Comparison of ENCODE assay signal across 7 mouse cellular contexts in genomic region chr9:31912553-31912920, GRCm38 (mm10). TPM values are rescaled to one million over a fixed set of nuclear protein-coding genes. Genes with fewer than 3 reads are reported as not detected.
A peak's percentile ranks its signal among the peaks of the same experiment; 100 is the strongest.
DNase-seq lines count a peak whose midpoint lies in the region; ATAC-seq and TF ChIP-seq lines count a peak whose summit lies in the region.

No protein-coding gene starts in this region.

- H3K27ac ChIP-seq in lung, embryonic 14.5 days (ENCODE audit: low read depth), result no peak overlapping the region
- H3K27ac ChIP-seq in forebrain, embryonic 13.5 days, result no peak overlapping the region
- H3K27ac ChIP-seq in limb, embryonic 10.5 days, result peak overlapping the region; percentile 56; the same call in 1 of the 2 replicates
- peak overlapping the region; percentile 86 for H3K27ac ChIP-seq in small intestine, adult 2 months (ENCODE audit: insufficient read depth, low read depth, low read length)

- TF ChIP-seq POLR2A in small intestine, adult 2 months (IDR thresholded peaks at IDR 0.05; ENCODE audit: low read depth, low read length), result no peak

- 0 out of 2 replicates have a peak, but pooled peaks cover 7% of the 10 kb centered on the region for H3K4me1 ChIP-seq in lung, embryonic 14.5 days (ENCODE audit: insufficient read depth)
- H3K4me1 ChIP-seq in forebrain, embryonic 13.5 days, result peaks cover 25% of the 10 kb centered on the region
- peaks cover 52% of the 10 kb centered on the region for H3K4me1 ChIP-seq in limb, embryonic 10.5 days
- H3K4me1 ChIP-seq in small intestine, adult 2 months (ENCODE audit: control insufficient read depth, insufficient read depth, insufficient read length, low read length), result peaks cover 3% of the 10 kb centered on the region; the same call in 1 of the 2 replicates

- H3K9ac ChIP-seq in lung, embryonic 14.5 days, result no peak overlapping the region
- no peak overlapping the region for H3K9ac ChIP-seq in forebrain, embryonic 13.5 days

- H3K27me3 ChIP-seq in lung, embryonic 14.5 days (ENCODE audit: insufficient read depth, low read length), result peaks cover 74% of the 10 kb centered on the region
- H3K27me3 ChIP-seq in forebrain, embryonic 13.5 days, result peaks cover 94% of the 10 kb centered on the region
- H3K27me3 ChIP-seq in limb, embryonic 10.5 days (ENCODE audit: low read depth, poor library complexity, severe bottlenecking), result peaks cover 86% of the 10 kb centered on the region
- peaks cover 15% of the 10 kb centered on the region for H3K27me3 ChIP-seq in small intestine, adult 2 months (ENCODE audit: control insufficient read depth, insufficient read depth, low read length)

- H3K9me3 ChIP-seq in lung, embryonic 14.5 days (ENCODE audit: low read depth, low read length), result no peaks in the 10 kb centered on the region
- no peaks in the 10 kb centered on the region for H3K9me3 ChIP-seq in forebrain, embryonic 13.5 days (replicated peaks)
- H3K9me3 ChIP-seq in limb, embryonic 10.5 days (replicated peaks), result no peaks in the 10 kb centered on the region

- peak overlapping the region; percentile 96 for H3K4me2 ChIP-seq in lung, embryonic 14.5 days
- peak overlapping the region; percentile 97 for H3K4me2 ChIP-seq in forebrain, embryonic 13.5 days

- TF ChIP-seq CTCF in lung, embryonic 14.5 days (IDR thresholded peaks at IDR 0.05; ENCODE audit: low read depth), result no peak
- no peak for TF ChIP-seq CTCF in small intestine, adult 2 months (IDR thresholded peaks at IDR 0.05; ENCODE audit: extremely low read depth, insufficient read length, insufficient replicate concordance, low read depth, low read length)

- no peaks in the 10 kb centered on the region for H3K36me3 ChIP-seq in lung, embryonic 14.5 days (ENCODE audit: insufficient read depth)
- no peaks in the 10 kb centered on the region for H3K36me3 ChIP-seq in forebrain, embryonic 13.5 days (ENCODE audit: poor library complexity, severe bottlenecking)
- H3K36me3 ChIP-seq in limb, embryonic 10.5 days, result no peaks in the 10 kb centered on the region
- H3K36me3 ChIP-seq in small intestine, adult 2 months (ENCODE audit: control insufficient read depth, insufficient read depth, low read length), result no peaks in the 10 kb centered on the region

- 5% methylated on average over 16 of the region's 16 CpGs for WGBS in lung, embryonic 14.5 days
- 3% methylated on average over 16 of the region's 16 CpGs for WGBS in forebrain, embryonic 13.5 days
- WGBS in limb, embryonic 10.5 days, result under 1% methylated on average over 16 of the region's 16 CpGs
- 19% methylated on average over 16 of the region's 16 CpGs for WGBS in small intestine, adult 2 months

- no peak for DNase-seq in lung, embryonic 14.5 days
- DNase-seq in lung, postnatal 10 days, result no peak
- no peak for DNase-seq in limb, embryonic 10.5 days (ENCODE audit: low spot score)
- no peak for DNase-seq in gastrocnemius, adult 18-20 months (ENCODE audit: low spot score)
- no peak for DNase-seq in layer of hippocampus, adult 9-11 months

- H3K4me3 ChIP-seq in lung, embryonic 14.5 days (ENCODE audit: low read depth, low read length), result peak overlapping the region; percentile 53
- peak overlapping the region; percentile 53 for H3K4me3 ChIP-seq in forebrain, embryonic 13.5 days
- H3K4me3 ChIP-seq in limb, embryonic 10.5 days, result peak overlapping the region; percentile 67
- peak overlapping the region; percentile 91 for H3K4me3 ChIP-seq in small intestine, adult 2 months (ENCODE audit: low read depth, low read length)

- ATAC-seq in lung, embryonic 14.5 days (ENCODE audit: insufficient read depth), result peak; percentile 4; the same call in 1 of the 2 replicates
- ATAC-seq in forebrain, embryonic 13.5 days, result no peak

RNA-seq across cellular contexts. Expression of gene Barx2, which starts 0.7 kb away (rescaled TPM):
- 0.22 and 0.36 TPM in 2 replicates for polyA plus RNA-seq in lung, embryonic 14.5 days (2014; fragmentation: Nextera tagmentation; extraction: Ambion mirVana)
- not detected in 2 replicates for polyA plus RNA-seq in forebrain, embryonic 13.5 days (2015; fragmentation: Nextera tagmentation; extraction: Ambion mirVana)
- polyA plus RNA-seq in limb, embryonic 10.5 days (2016; fragmentation: Nextera tagmentation; extraction: Ambion mirVana), result 0.16 and 0.71 TPM in 2 replicates
- polyA plus RNA-seq in small intestine, adult 2 months (2012; rRNA removed), result 63.8 and 65.1 TPM in 2 replicates
- 10 to 100 TPM in 1 of 2 experiments, 1 to 10 TPM in 1; 4.2 to 13.0 TPM for total RNA-seq in gastrocnemius, adult 18-20 months (2021)

Comparison
In these comparisons a context has a peak if more than half of its experiments do, and no peak if none do; other contexts are left out.
1. H3K27ac ChIP-seq: peak in limb, embryonic 10.5 days (single experiment) and small intestine, adult 2 months (single experiment); none in lung, embryonic 14.5 days (single experiment) and forebrain, embryonic 13.5 days (single experiment).
2. RNA of gene Barx2, which starts 0.7 kb away (polyA plus RNA-seq): 63.8 to 65.1 TPM in small intestine, adult 2 months; 0.16 to 0.71 TPM in limb, embryonic 10.5 days, 0.22 to 0.36 TPM in lung, embryonic 14.5 days and not detected in forebrain, embryonic 13.5 days; every median in the first group is over 10 times any median in the second.
3. Peak in every context shown above with its lines, with median percentiles within 50 percentile points of each other: H3K4me3 ChIP-seq.